Mouse (Mus musculus) midbrain, embryonic 14.5 days (tissue): Measurements from ENCODE around the gene Tgm1. TPM values are rescaled to one million over a fixed set of nuclear protein-coding genes. Genes with fewer than 3 reads are reported as not detected.

ENCODE experiments used
- ATAC-seq: fragments of 200-750 bp; cut with Nextera tagmentation; 2 replicates; pipeline ENCODE4 v1.8.0; 2017; ENCODE audit warnings: moderate number of reproducible peaks, moderate library complexity; ENCODE audit not compliant: low FRiP score, low TSS enrichment
- DNase-seq: peaks from one replicate; pipeline ENCODE4 v3.0.0-alpha.2; 2015
- H3K27ac ChIP-seq: fragments of 300-500 bp; sonication (generic); replicated peaks from 2 replicates; pipeline ENCODE4 v1.5.1; 2014; ENCODE audit warnings: mild to moderate bottlenecking, low read depth, low read length, moderate library complexity
- H3K27me3 ChIP-seq: fragments of 300-500 bp; sonication (generic); 2 replicates; pipeline ENCODE4 v1.6.1; 2014; ENCODE audit warnings: low read length, control low read depth, mixed read lengths; ENCODE audit not compliant: control insufficient read depth, insufficient read depth
- H3K36me3 ChIP-seq: fragments of 300-500 bp; sonication (generic); 2 replicates; pipeline ENCODE4 v1.6.1; 2014; ENCODE audit warnings: low read length, control low read depth; ENCODE audit not compliant: control insufficient read depth, insufficient read depth
- H3K4me1 ChIP-seq: fragments of 300-500 bp; sonication (generic); 2 replicates; pipeline ENCODE4 v1.6.1; 2014; ENCODE audit warnings: mild to moderate bottlenecking, antibody characterized with exemption, low read length, control low read depth; ENCODE audit not compliant: control insufficient read depth, insufficient read depth
- H3K4me2 ChIP-seq: fragments of 300-500 bp; sonication (generic); 2 replicates; pipeline ENCODE4 v1.6.1; 2014; ENCODE audit warnings: mild to moderate bottlenecking, low read length, moderate library complexity
- H3K4me3 ChIP-seq: fragments of 300-500 bp; sonication (generic); replicated peaks from 2 replicates; pipeline ENCODE4 v1.5.1; 2014; ENCODE audit warnings: low read depth, low read length
- H3K9ac ChIP-seq: fragments of 300-500 bp; sonication (generic); replicated peaks from 2 replicates; pipeline ENCODE4 v1.6.1; 2014; ENCODE audit warnings: mild to moderate bottlenecking, low read length, moderate library complexity
- H3K9me3 ChIP-seq: fragments of 300-500 bp; sonication (generic); 2 replicates; pipeline ENCODE4 v1.6.1; 2016; ENCODE audit warnings: low read length, control low read depth, mixed read lengths; ENCODE audit not compliant: control insufficient read depth
- WGBS: fragments of 180-500 bp; shearing (Covaris S2); extraction: QIAGEN DNeasy Blood & Tissue Kit; methylation state at CpG from one replicate; pipeline ENCODE4 v1.1.7; 2014; 5-methylcytosine and 5-hydroxymethylcytosine counted together
- polyA plus RNA-seq: library from polyadenylated mRNA; unstranded; fragments of >200 nt; fragmentation: Nextera tagmentation; extraction: Ambion mirVana; gene quantifications from 2 replicates; pipeline ENCODE4 v1.2.1, GENCODE M21; 2014

The Tgm1 gene
- polyA plus RNA-seq, 1 experiment from 2014 or later: 0.14 TPM

DNA sequence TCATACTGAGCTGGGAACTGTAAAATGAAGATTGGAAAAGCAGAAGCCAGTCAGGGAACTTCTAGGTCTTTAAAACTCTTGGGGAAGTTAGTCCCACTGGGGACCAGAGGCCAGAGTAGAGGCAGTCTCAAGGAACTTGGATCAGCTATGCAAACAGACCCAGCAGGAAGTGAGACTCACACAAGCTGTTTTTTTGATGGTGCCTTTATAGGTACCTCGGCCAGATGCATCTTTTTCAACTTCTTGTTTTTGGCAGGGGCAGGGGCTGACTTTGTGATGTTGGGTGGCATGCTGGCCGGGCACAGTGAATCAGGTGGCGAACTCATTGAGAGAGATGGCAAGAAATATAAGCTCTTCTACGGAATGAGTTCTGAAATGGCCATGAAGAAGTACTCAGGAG is 36.1 kb downstream of the Tgm1 start:
- no peak overlapping the region for H3K27ac ChIP-seq
- no peak overlapping the region for H3K9ac ChIP-seq
- peaks cover 56% of the 10 kb centered on the region for H3K36me3 ChIP-seq
- no peak for ATAC-seq
- peaks cover 10% of the 10 kb centered on the region for H3K4me1 ChIP-seq
- H3K4me2 ChIP-seq: no peak overlapping the region
- DNase-seq: no peak
- no peak overlapping the region for H3K4me3 ChIP-seq
- no peaks in the 10 kb centered on the region for H3K27me3 ChIP-seq
- H3K9me3 ChIP-seq: no peaks in the 10 kb centered on the region
- 87% methylated on average over 4 of the region's 4 CpGs for WGBS

- Histone ChIP-seq H3K4me1 (peaks cover 14% of the 10 kb centered on the region), H3K4me3 (peak overlapping the region; percentile 51), H3K4me2 (peak overlapping the region; percentile 97), H3K27me3 (no peaks in the 10 kb centered on the region), H3K27ac (no peak overlapping the region), H3K9me3 (no peaks in the 10 kb centered on the region), H3K36me3 (peaks cover 27% of the 10 kb centered on the region), H3K9ac (peak overlapping the region; percentile 34; the same call in 1 of the 2 replicates)
- DNase-seq: no peak
- no peak for ATAC-seq
- WGBS: 84% methylated on average over 7 of the region's 7 CpGs
Measured at GRCm38 (mm10) chr14:55672741-55673060, 41.0 kb downstream of the Tgm1 start.

GRCm38 (mm10) chr14:55671833-55672740 is 41.6 kb downstream of the Tgm1 start, which contains the start of the genes Gmpr2 and Nedd8:
Gmpr2 (plus strand) TSS chr14:55671941.
Nedd8 (minus strand) TSS chr14:55672124.
- Histone ChIP-seq H3K4me3 (peak within 1 kb of the TSS; percentile 51), H3K4me1 (peaks cover 14% of the 10 kb centered on the region), H3K27me3 (no peaks in the 10 kb centered on the region), H3K27ac (peak within 1 kb of the TSS; percentile 86), H3K9ac (peak within 1 kb of the TSS; percentile 70), H3K9me3 (no peaks in the 10 kb centered on the region), H3K36me3 (peaks cover 21% of the 10 kb centered on the region), H3K4me2 (peak within 1 kb of the TSS; percentile 97)
- WGBS: 1% methylated on average over 38 of the region's 38 CpGs
- peak; percentile 96 for DNase-seq
- peak; percentile 97 for ATAC-seq

DNA sequence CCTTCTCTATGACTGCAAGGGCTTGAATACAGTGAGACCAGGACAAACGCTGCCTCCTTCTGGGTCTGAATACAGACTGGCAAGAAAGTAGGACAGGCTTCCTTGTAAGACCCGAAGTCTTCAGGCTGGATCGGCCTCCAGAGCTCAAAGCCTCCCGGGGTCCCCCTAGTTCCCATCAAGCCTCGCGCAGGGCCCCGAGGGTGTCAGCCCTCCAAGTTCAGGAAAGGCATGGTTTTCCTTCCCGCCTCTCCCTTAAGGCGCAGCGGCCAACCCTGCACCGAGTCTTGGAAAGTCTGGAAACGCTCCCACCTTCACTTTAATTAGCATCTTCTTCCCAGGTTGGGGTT is 42.3 kb downstream of the Tgm1 start:
- Histone ChIP-seq H3K9me3 (no peaks in the 10 kb centered on the region), H3K9ac (peak overlapping the region; percentile 70), H3K4me3 (peak overlapping the region; percentile 51), H3K4me2 (peak overlapping the region; percentile 97), H3K4me1 (peaks cover 14% of the 10 kb centered on the region), H3K27ac (peak overlapping the region; percentile 86), H3K27me3 (no peaks in the 10 kb centered on the region), H3K36me3 (peaks cover 20% of the 10 kb centered on the region)
- WGBS: under 1% methylated on average over 12 of the region's 12 CpGs
- peak; percentile 52; the same call in 1 of the 2 replicates for ATAC-seq
- DNase-seq: no peak

DNA sequence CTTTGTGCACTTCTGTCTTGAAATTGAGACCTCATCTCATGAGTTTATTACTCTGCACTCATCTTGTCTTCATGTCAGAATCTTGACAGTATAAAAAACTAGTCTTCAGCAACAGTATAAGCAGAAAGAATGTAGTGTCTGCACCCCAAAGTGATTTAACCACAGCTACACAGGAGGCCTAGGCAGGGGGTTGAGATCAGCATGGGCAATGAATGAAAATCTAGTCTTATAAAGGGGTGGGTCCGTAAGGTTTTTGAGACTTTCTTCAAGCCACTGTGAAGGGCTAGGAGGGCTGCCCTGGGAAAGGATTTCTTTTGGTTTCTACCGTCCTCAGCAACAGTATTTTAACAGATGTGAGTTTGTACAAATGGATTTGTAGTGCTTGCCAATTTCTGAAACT is 53.1 kb downstream of the Tgm1 start:
- 45% methylated on average over 2 of the region's 2 CpGs for WGBS
- Histone ChIP-seq H3K9me3 (no peaks in the 10 kb centered on the region), H3K4me2 (peak overlapping the region; percentile 57), H3K36me3 (peaks cover 39% of the 10 kb centered on the region), H3K27me3 (no peaks in the 10 kb centered on the region), H3K4me1 (peaks cover 7% of the 10 kb centered on the region; the same call in 1 of the 2 replicates), H3K9ac (no peak overlapping the region), H3K4me3 (peak overlapping the region; percentile 64), H3K27ac (no peak overlapping the region)
- DNase-seq: no peak
- peak; percentile 6; the same call in 1 of the 2 replicates for ATAC-seq

DNA sequence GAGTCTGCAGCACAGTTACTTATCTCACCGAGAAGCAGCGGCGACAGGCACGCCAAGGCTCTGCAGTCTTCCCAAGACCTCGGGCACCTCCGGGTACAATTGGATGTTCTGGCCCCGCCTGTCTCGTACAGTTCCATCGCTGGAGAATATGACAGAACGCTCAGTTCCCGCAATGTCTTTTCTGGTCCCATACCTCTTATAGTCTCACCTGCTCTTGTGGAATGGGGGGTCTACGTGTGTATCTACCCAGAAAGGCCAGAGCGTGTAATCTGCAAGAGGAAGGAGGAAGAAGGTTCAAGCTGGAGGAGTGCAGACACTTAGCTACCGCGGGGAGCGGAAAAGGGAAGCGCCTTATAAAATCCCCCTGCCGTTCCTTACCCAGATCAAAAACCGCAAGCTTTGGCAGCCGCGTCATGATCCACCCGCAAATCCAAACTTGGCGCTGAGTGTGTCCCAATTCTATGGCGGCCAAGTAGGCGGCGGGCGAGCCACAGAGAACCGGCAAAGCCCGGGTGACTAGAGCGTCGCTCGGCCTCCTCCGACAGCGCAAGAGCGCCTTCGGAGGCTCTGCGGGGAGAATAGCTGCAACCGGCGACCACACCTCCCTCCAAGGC is 53.7 kb downstream of the Tgm1 start, which contains the start of gene Mdp1:
Gene Mdp1 (minus strand): TSS at position 549 of the 614 bp plus-strand sequence.
- peak within 1 kb of the TSS; percentile 78 for H3K27ac ChIP-seq
- H3K4me2 ChIP-seq: peak within 1 kb of the TSS; percentile 57
- peaks cover 7% of the 10 kb centered on the region; the same call in 1 of the 2 replicates for H3K4me1 ChIP-seq
- H3K36me3 ChIP-seq: peaks cover 37% of the 10 kb centered on the region
- peak within 1 kb of the TSS; percentile 64 for H3K4me3 ChIP-seq
- DNase-seq (peak; percentile 94), ATAC-seq (peak; percentile 92)
- H3K9me3 ChIP-seq: no peaks in the 10 kb centered on the region
- under 1% methylated on average over 39 of the region's 39 CpGs for WGBS
- no peaks in the 10 kb centered on the region for H3K27me3 ChIP-seq
- peak within 1 kb of the TSS; percentile 63 for H3K9ac ChIP-seq

GRCm38 (mm10) chr14:55658011-55658410 is 55.7 kb downstream of the Tgm1 start:
- Histone ChIP-seq H3K9ac (no peak overlapping the region), H3K4me2 (no peak overlapping the region), H3K9me3 (no peaks in the 10 kb centered on the region), H3K27ac (no peak overlapping the region), H3K4me3 (no peak overlapping the region), H3K36me3 (peaks cover 30% of the 10 kb centered on the region), H3K4me1 (peaks cover 7% of the 10 kb centered on the region; the same call in 1 of the 2 replicates), H3K27me3 (no peaks in the 10 kb centered on the region)
- ATAC-seq (no peak), DNase-seq (no peak)
- WGBS: 95% methylated on average over 5 of the region's 5 CpGs

GRCm38 (mm10) chr14:55656935-55657334 is 56.8 kb downstream of the Tgm1 start:
- Histone ChIP-seq H3K27ac (no peak overlapping the region), H3K4me2 (no peak overlapping the region), H3K9me3 (no peaks in the 10 kb centered on the region), H3K36me3 (peaks cover 24% of the 10 kb centered on the region), H3K9ac (no peak overlapping the region), H3K4me1 (peaks cover 7% of the 10 kb centered on the region; the same call in 1 of the 2 replicates), H3K4me3 (no peak overlapping the region), H3K27me3 (no peaks in the 10 kb centered on the region)
- WGBS: 93% methylated on average over 3 of the region's 3 CpGs
- ATAC-seq (no peak), DNase-seq (no peak)
